Mouse (Mus musculus): ENCODE measurements around the gene Inafm2. TPM values are rescaled to one million over a fixed set of nuclear protein-coding genes. Genes with fewer than 3 reads are reported as not detected.

Inafm2 gene
- polyA plus RNA-seq, 1 experiment = 8.7 TPM

GRCm38 (mm10) chr2:118701971-118702882, 43.3 kb upstream of the Inafm2 start:
- 39% methylated on average over 51 of the region's 51 CpGs for WGBS
- no peaks in the 10 kb centered on the region for H3K36me3 ChIP-seq (ENCODE audit: control insufficient read depth, insufficient read depth, low read length)
- peaks cover 23% of the 10 kb centered on the region for H3K4me1 ChIP-seq (ENCODE audit: control insufficient read depth, insufficient read depth, insufficient read length)
- TF ChIP-seq POLR2A (IDR thresholded peaks at IDR 0.05; ENCODE audit: low read depth, low read length) = no peak
- no peak for TF ChIP-seq CTCF (IDR thresholded peaks at IDR 0.05; ENCODE audit: extremely low read depth, insufficient read depth, insufficient read length, insufficient replicate concordance)
- peak overlapping the region; percentile 53; the same call in 1 of the 2 replicates for H3K4me3 ChIP-seq (ENCODE audit: extremely low read depth, insufficient read depth, insufficient read length)
- H3K27me3 ChIP-seq (ENCODE audit: control insufficient read depth, insufficient read depth, low read length) = peaks cover 29% of the 10 kb centered on the region
- no peak for DNase-seq (ENCODE audit: low read depth in 1 of 2, low spot score in 2 of 2)
- no peak overlapping the region for H3K27ac ChIP-seq (ENCODE audit: insufficient read depth, low read length)

DNA sequence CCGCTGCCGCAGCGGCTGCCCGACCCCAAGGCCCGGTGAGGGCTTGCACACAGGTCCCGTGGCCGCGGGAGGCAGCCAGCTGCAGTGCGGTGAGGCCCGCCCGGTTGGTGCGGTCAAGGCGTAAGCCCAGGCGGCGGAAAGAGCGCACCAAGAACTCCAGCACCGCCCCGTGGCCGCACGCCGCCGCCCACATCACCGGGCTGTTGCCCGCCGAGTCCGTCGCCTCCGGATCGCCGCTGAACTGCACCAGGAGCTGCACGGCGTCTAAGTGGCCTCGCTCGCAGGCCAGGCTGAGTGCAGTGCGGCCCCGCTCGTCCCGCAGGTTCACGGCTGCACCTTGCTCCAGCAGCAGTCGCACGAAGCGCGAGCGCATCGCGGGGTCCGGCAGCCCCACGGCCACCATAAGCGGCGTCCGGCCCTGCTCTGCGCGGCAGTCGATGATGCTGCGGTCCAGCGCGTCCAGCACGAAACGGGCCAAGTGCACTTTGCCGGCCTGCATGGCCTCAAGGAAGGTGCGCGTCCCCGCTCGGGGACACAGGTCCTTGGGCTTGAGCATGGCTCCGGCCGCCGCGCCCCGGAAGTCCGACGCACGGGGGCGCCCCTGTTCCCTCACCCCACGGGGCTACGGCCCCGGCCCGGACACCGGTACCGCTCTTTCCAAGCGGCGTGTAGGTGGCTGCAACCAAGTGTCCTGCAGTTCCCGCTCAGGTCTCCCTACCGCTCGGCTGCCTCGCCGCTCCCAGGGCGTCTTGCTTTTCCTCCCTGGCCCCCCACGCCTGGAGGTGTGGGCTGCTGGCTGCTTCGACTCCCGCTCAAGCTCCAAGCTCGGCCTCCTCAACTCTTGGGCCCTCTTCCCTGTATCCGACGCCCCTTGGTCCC, 42.4 kb upstream of the Inafm2 start:
- TF ChIP-seq CTCF (IDR thresholded peaks at IDR 0.05; ENCODE audit: extremely low read depth, insufficient read depth, insufficient read length, insufficient replicate concordance) (0 out of 2 replicates have a peak, but pooled peaks have one; percentile 6), POLR2A (IDR thresholded peaks at IDR 0.05; ENCODE audit: low read depth, low read length) (no peak)
- under 1% methylated on average over 92 of the region's 93 CpGs for WGBS
- Histone ChIP-seq H3K27me3 (ENCODE audit: control insufficient read depth, insufficient read depth, low read length) (peaks cover 29% of the 10 kb centered on the region), H3K36me3 (ENCODE audit: control insufficient read depth, insufficient read depth, low read length) (no peaks in the 10 kb centered on the region), H3K4me1 (ENCODE audit: control insufficient read depth, insufficient read depth, insufficient read length) (peaks cover 23% of the 10 kb centered on the region), H3K27ac (ENCODE audit: insufficient read depth, low read length) (no peak overlapping the region), H3K4me3 (ENCODE audit: extremely low read depth, insufficient read depth, insufficient read length) (peak overlapping the region; percentile 53; the same call in 1 of the 2 replicates)
- DNase-seq (ENCODE audit: low read depth in 1 of 2, low spot score in 2 of 2) = peak in 1 of 2 experiments; percentile 54

DNA sequence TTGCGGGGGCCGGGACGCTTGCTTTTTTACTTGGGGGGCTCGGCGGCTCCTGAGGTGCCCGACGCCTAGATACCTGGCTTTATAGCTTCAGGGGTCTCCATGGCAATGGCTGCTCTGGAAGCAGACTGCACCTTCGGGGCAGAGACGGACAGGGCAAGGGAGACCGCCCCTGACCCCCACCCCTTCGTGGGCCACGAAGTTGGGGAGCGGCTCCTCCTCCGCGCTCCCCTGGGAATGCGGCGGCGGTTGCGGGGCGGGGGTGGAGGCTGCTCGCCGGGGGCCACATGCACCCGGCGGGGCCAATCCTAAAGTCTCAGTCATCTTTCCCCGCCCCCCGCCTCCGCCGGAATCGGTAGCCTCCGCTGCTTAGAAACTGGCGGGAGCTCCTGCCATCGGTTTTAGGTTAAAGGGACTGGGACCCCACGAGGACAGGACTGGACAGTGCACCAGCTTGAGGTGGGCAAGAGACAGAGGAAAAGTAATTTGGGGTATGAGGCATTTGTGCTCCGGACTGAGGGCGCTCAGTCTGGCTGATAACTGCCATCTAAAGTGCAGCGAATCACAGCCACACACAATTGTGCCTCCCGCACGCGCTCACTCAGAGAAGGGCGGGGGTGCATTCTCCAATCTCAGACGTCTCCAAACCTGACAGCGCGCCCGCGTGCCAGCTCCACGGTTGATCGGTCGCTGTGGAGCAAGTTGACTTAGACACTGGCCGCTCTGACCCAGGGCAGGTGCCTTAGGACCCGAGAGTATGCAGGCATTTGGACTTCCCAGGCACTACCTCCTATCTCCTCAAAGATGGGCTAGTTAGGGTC, 41.4 kb upstream of the Inafm2 start, which contains the start of gene Ankrd63:
Gene Ankrd63 (minus strand): TSS at position 51 of the 818 bp plus-strand sequence.
- no peak within 1 kb of the TSS for H3K27ac ChIP-seq (ENCODE audit: insufficient read depth, low read length)

GRCm38 (mm10) chr2:118706436-118706835, 39.1 kb upstream of the Inafm2 start:
- 15% methylated on average over 6 of the region's 6 CpGs for WGBS
- peaks cover 29% of the 10 kb centered on the region for H3K4me1 ChIP-seq (ENCODE audit: control insufficient read depth, insufficient read depth, insufficient read length)
- H3K27me3 ChIP-seq (ENCODE audit: control insufficient read depth, insufficient read depth, low read length) = peaks cover 29% of the 10 kb centered on the region
- no peak for DNase-seq (ENCODE audit: low read depth in 1 of 2, low spot score in 2 of 2)
- H3K27ac ChIP-seq (ENCODE audit: insufficient read depth, low read length) = no peak overlapping the region
- TF ChIP-seq CTCF (IDR thresholded peaks at IDR 0.05; ENCODE audit: extremely low read depth, insufficient read depth, insufficient read length, insufficient replicate concordance) (no peak), POLR2A (IDR thresholded peaks at IDR 0.05; ENCODE audit: low read depth, low read length) (no peak)
- no peak overlapping the region for H3K4me3 ChIP-seq (ENCODE audit: extremely low read depth, insufficient read depth, insufficient read length)
- H3K36me3 ChIP-seq (ENCODE audit: control insufficient read depth, insufficient read depth, low read length) = no peaks in the 10 kb centered on the region; the same call in 1 of the 2 replicates

More for the DNA sequence above, 41.4 kb upstream of the Inafm2 start, which contains the start of gene Ankrd63:
- Histone ChIP-seq H3K27me3 (ENCODE audit: control insufficient read depth, insufficient read depth, low read length) (peaks cover 29% of the 10 kb centered on the region), H3K4me1 (ENCODE audit: control insufficient read depth, insufficient read depth, insufficient read length) (peaks cover 23% of the 10 kb centered on the region), H3K4me3 (ENCODE audit: extremely low read depth, insufficient read depth, insufficient read length) (peak within 1 kb of the TSS; percentile 53; the same call in 1 of the 2 replicates), H3K36me3 (ENCODE audit: control insufficient read depth, insufficient read depth, low read length) (no peaks in the 10 kb centered on the region)
- 4% methylated on average over 50 of the region's 50 CpGs for WGBS
- peak in 1 of 2 experiments; percentile 40 for DNase-seq (ENCODE audit: low read depth in 1 of 2, low spot score in 2 of 2)
- no peak for TF ChIP-seq POLR2A (IDR thresholded peaks at IDR 0.05; ENCODE audit: low read depth, low read length)
- TF ChIP-seq CTCF (IDR thresholded peaks at IDR 0.05; ENCODE audit: extremely low read depth, insufficient read depth, insufficient read length, insufficient replicate concordance) = no peak

DNA sequence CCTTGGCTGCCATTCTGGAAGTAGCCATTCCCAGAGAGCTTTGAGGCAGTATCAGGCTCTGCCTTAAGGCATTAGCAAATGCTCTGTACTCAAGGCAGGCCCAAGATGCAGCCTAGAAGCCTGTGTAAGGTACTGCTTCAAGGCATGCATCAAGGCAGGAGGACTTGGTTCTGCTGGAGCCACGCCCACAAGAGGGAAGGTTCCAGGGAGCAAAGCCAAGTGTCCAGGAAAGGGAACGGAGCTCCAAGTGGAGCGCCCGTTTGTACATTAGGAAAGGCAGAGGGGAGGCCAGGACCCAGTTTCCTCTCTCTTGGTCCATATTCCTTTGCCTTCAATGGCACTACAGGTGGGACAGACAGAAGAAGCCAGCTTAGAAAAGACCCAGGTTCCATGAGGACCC, 37.1 kb upstream of the Inafm2 start:
- TF ChIP-seq POLR2A (IDR thresholded peaks at IDR 0.05; ENCODE audit: low read depth, low read length) = no peak
- TF ChIP-seq CTCF (IDR thresholded peaks at IDR 0.05; ENCODE audit: extremely low read depth, insufficient read depth, insufficient read length, insufficient replicate concordance) = no peak
- H3K36me3 ChIP-seq (ENCODE audit: control insufficient read depth, insufficient read depth, low read length) = peaks cover 4% of the 10 kb centered on the region; the same call in 1 of the 2 replicates
- WGBS = 91% methylated on average over 4 of the region's 4 CpGs
- DNase-seq (ENCODE audit: low read depth in 1 of 2, low spot score in 2 of 2) = no peak
- peaks cover 14% of the 10 kb centered on the region for H3K27me3 ChIP-seq (ENCODE audit: control insufficient read depth, insufficient read depth, low read length)
- no peak overlapping the region for H3K4me3 ChIP-seq (ENCODE audit: extremely low read depth, insufficient read depth, insufficient read length)
- no peak overlapping the region for H3K27ac ChIP-seq (ENCODE audit: insufficient read depth, low read length)
- peaks cover 17% of the 10 kb centered on the region for H3K4me1 ChIP-seq (ENCODE audit: control insufficient read depth, insufficient read depth, insufficient read length)

All from spleen, adult 2 months (tissue).